Mouse (Mus musculus) intestine, embryonic 14.5 days (tissue): ENCODE measurements at regions not wholly inside any gene's neighbourhood (a gene's known extent, or its start where the extent isn't known, plus 50 kb on each side); places are given as distances from the start of the nearest gene placed in this dataset.

ENCODE experiments used
- ATAC-seq: fragments of 200-750 bp; cut with Nextera tagmentation; replicated peaks from 2 replicates; pipeline ENCODE4 v1.8.0; 2017; ENCODE audit warnings: low read depth, moderate number of reproducible peaks, moderate TSS enrichment, moderate library complexity; ENCODE audit not compliant: low FRiP score, low TSS enrichment
- DNase-seq: peaks from one replicate; pipeline ENCODE4 v3.0.0-alpha.2; 2018; ENCODE audit warnings: low spot score
- H3K27ac ChIP-seq: fragments of 300-500 bp; sonication (generic); 2 replicates; pipeline ENCODE4 v1.5.1; 2014; ENCODE audit warnings: low read depth, mild to moderate bottlenecking, control low read depth
- H3K27me3 ChIP-seq: fragments of 300-500 bp; sonication (generic); replicated peaks from 2 replicates; pipeline ENCODE4 v1.6.1; 2014; ENCODE audit warnings: low read length, control low read depth; ENCODE audit not compliant: control insufficient read depth, insufficient read depth
- H3K36me3 ChIP-seq: fragments of 300-500 bp; sonication (generic); 2 replicates; pipeline ENCODE4 v1.6.1; 2014; ENCODE audit warnings: low read length, control low read depth; ENCODE audit not compliant: control insufficient read depth, insufficient read depth
- H3K4me1 ChIP-seq: fragments of 300-500 bp; sonication (generic); replicated peaks from 2 replicates; pipeline ENCODE4 v1.6.1; 2014; ENCODE audit warnings: low read length, control low read depth, mixed read lengths; ENCODE audit not compliant: control insufficient read depth, insufficient read depth
- H3K4me2 ChIP-seq: fragments of 300-500 bp; sonication (generic); 2 replicates; pipeline ENCODE4 v1.6.1; 2014; ENCODE audit warnings: low read length
- H3K4me3 ChIP-seq: fragments of 300-500 bp; sonication (generic); 2 replicates; pipeline ENCODE4 v1.5.1; 2014; ENCODE audit warnings: low read depth, low read length, control low read depth, mixed read lengths
- H3K9ac ChIP-seq: fragments of 300-500 bp; sonication (generic); 2 replicates; pipeline ENCODE4 v1.6.1; 2014; ENCODE audit warnings: mild to moderate bottlenecking, low read length
- H3K9me3 ChIP-seq: fragments of 300-500 bp; sonication (generic); 2 replicates; pipeline ENCODE4 v1.6.1; 2016; ENCODE audit warnings: low read length, control low read depth; ENCODE audit not compliant: control insufficient read depth
- WGBS: fragments of 180-500 bp; shearing (Covaris S2); extraction: QIAGEN DNeasy Blood & Tissue Kit; methylation state at CpG from one replicate; pipeline ENCODE4 v1.1.7; 2014; 5-methylcytosine and 5-hydroxymethylcytosine counted together

DNA sequence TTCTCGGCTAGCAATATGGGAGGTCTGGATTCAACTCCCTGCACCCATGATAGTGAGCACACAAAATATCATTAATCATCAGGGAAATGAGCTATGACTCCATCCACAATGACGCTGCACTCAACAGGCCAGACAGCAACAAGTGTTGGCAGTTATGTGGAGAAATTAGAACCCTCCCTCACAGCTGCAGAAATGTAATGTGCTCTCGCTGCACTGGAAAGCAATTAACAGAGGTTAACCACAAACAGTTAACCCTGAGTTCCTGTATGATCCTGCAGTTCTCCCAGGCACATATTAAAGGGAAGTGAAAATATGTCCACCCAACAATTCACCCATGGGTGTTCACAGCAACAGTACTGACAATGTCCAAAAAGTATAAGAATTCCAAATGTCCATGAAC is 54.0 kb upstream of the Jade2 start:
- no peak overlapping the region for H3K4me2 ChIP-seq
- no peak overlapping the region for H3K4me3 ChIP-seq
- ATAC-seq: no peak
- no peaks in the 10 kb centered on the region for H3K36me3 ChIP-seq
- no peak overlapping the region for H3K27ac ChIP-seq
- H3K27me3 ChIP-seq: no peaks in the 10 kb centered on the region
- no peaks in the 10 kb centered on the region for H3K9me3 ChIP-seq
- peaks cover 9% of the 10 kb centered on the region for H3K4me1 ChIP-seq
- no peak overlapping the region for H3K9ac ChIP-seq
- 68% methylated on average over 3 of the region's 3 CpGs for WGBS
- DNase-seq: no peak

DNA sequence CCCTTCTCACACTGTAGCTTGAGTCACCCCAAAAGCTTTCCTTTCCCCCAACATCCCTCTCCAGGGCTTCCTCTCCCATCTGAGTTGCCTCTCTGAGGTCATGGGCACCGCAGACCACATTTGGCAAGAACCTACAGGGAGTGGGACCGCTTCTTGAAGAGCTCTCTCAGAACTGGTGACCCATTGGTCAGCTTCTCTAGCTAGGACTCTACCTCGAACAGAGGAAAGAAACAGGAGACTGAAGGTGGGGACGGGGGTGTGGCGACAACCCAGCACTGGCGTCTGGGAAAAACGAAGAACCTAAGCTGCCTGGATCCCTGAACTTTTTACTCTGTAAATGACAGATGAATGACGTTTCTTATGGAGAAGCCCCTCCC is 51.8 kb upstream of the Cdkn2aipnl start:
- 11% methylated on average over 8 of the region's 8 CpGs for WGBS
- Histone ChIP-seq H3K4me1 (peaks cover 13% of the 10 kb centered on the region), H3K9me3 (no peaks in the 10 kb centered on the region), H3K36me3 (no peaks in the 10 kb centered on the region), H3K9ac (peak overlapping the region; percentile 29; the same call in 1 of the 2 replicates), H3K27ac (peak overlapping the region; percentile 81; the same call in 1 of the 2 replicates), H3K4me2 (peak overlapping the region; percentile 59), H3K27me3 (no peaks in the 10 kb centered on the region), H3K4me3 (no peak overlapping the region; the same call in 1 of the 2 replicates)
- ATAC-seq (no peak; the same call in 1 of the 2 replicates), DNase-seq (no peak)

- Histone ChIP-seq H3K27me3 (no peaks in the 10 kb centered on the region), H3K27ac (peak overlapping the region; percentile 81), H3K4me1 (peaks cover 13% of the 10 kb centered on the region), H3K4me3 (peak overlapping the region; percentile 27), H3K36me3 (no peaks in the 10 kb centered on the region), H3K4me2 (peak overlapping the region; percentile 59), H3K9ac (peak overlapping the region; percentile 29), H3K9me3 (no peaks in the 10 kb centered on the region)
- WGBS: 1% methylated on average over 29 of the region's 29 CpGs
- peak; percentile 87 for ATAC-seq
- peak; percentile 84 for DNase-seq
These were observed 51.2 kb upstream of the Cdkn2aipnl start for GRCm38 (mm10) chr11:51916033-51916929.
